Mouse (Mus musculus): ENCODE results near the gene Cux2. TPM values are rescaled to one million over a fixed set of nuclear protein-coding genes. Genes with fewer than 3 reads are reported as not detected.

Cux2 gene
- polyA plus RNA-seq, 1 experiment from 2014 or later: 0.47 TPM

DNA sequence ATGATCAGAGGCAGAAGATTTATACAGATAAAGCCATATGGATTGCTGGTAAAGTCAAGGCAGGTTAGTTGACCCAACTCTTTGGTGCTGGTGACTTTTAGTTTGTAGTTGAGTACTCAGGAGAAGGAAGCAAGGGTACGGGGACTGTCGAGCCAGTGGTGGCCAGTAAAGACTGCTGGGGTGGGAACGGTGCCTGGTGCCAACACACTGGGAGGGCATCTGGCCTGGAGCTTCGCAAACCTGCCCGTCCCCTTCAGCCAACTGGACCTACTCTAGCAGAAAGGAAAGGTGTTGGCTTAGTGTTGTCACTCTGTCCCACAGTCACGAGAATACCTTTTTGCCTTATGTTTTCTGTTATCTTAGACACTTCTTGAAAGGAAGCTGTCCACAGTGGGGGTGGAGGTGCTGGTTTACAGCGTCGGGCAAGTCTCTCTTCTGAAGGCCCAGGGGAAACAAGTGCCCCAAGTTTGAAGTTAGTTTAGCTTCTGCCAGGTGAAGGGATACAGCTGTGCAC, 234.0 kb downstream of the Cux2 start:
- Histone ChIP-seq H3K9me3 (ENCODE audit: low read length) (no peaks in the 10 kb centered on the region), H3K27me3 (replicated peaks; ENCODE audit: insufficient read depth, low read length) (no peaks in the 10 kb centered on the region), H3K9ac (replicated peaks; ENCODE audit: low read depth) (no peak overlapping the region), H3K27ac (ENCODE audit: low read length) (no peak overlapping the region), H3K4me2 (replicated peaks; ENCODE audit: low read depth, low read length) (no peak overlapping the region), H3K4me1 (ENCODE audit: insufficient read depth, low read depth, low read length) (no peaks in the 10 kb centered on the region), H3K36me3 (ENCODE audit: insufficient read depth, low read length) (peaks cover 47% of the 10 kb centered on the region), H3K4me3 (ENCODE audit: low read depth, low read length) (no peak overlapping the region)
- DNase-seq (ENCODE audit: low spot score): no peak
- TF ChIP-seq CTCF (IDR thresholded peaks at IDR 0.05) (no peak), EP300 (IDR thresholded peaks at IDR 0.05) (no peak)
- no peak for ATAC-seq
- WGBS: 82% methylated on average over 8 of the region's 8 CpGs

GRCm38 (mm10) chr5:121815067-121815466, 234.8 kb downstream of the Cux2 start:
- Histone ChIP-seq H3K27ac (ENCODE audit: low read length) (no peak overlapping the region), H3K4me2 (replicated peaks; ENCODE audit: low read depth, low read length) (no peak overlapping the region), H3K27me3 (replicated peaks; ENCODE audit: insufficient read depth, low read length) (no peaks in the 10 kb centered on the region), H3K9me3 (ENCODE audit: low read length) (no peaks in the 10 kb centered on the region), H3K4me3 (ENCODE audit: low read depth, low read length) (no peak overlapping the region), H3K4me1 (ENCODE audit: insufficient read depth, low read depth, low read length) (no peaks in the 10 kb centered on the region), H3K36me3 (ENCODE audit: insufficient read depth, low read length) (peaks cover 51% of the 10 kb centered on the region), H3K9ac (replicated peaks; ENCODE audit: low read depth) (no peak overlapping the region)
- peak; percentile 89 for TF ChIP-seq CTCF (IDR thresholded peaks at IDR 0.05)
- TF ChIP-seq EP300 (IDR thresholded peaks at IDR 0.05): no peak
- peak; percentile 73 for ATAC-seq
- peak; percentile 91 for DNase-seq (ENCODE audit: low spot score)
- WGBS: 58% methylated on average over 3 of the region's 3 CpGs

DNA sequence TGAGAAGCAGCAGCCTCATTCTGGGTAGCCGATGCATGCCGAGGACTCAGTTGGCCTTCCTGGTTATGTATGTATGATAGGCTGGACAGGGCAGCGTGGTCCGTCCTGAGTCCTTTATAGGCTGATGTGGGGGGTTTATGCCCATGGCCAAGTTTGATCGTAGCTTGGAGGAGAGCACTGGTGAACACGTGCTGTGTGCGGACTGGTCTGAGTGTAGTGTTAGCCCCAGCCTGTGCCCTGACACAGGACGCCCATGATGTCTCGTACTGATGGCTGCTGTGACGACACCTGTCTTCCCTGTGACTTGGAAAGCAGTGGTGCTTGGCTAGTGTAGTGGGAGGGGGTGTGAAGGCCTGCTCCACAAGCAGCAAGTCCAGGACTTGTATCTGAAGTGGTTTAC, 236.2 kb downstream of the Cux2 start:
- H3K4me2 ChIP-seq (replicated peaks; ENCODE audit: low read depth, low read length): no peak overlapping the region
- TF ChIP-seq CTCF (IDR thresholded peaks at IDR 0.05) (no peak), EP300 (IDR thresholded peaks at IDR 0.05) (no peak)
- H3K36me3 ChIP-seq (ENCODE audit: insufficient read depth, low read length): peaks cover 48% of the 10 kb centered on the region
- ATAC-seq (no peak), DNase-seq (ENCODE audit: low spot score) (no peak)
- H3K4me1 ChIP-seq (ENCODE audit: insufficient read depth, low read depth, low read length): no peaks in the 10 kb centered on the region
- H3K9me3 ChIP-seq (ENCODE audit: low read length): no peaks in the 10 kb centered on the region
- no peak overlapping the region for H3K9ac ChIP-seq (replicated peaks; ENCODE audit: low read depth)
- H3K4me3 ChIP-seq (ENCODE audit: low read depth, low read length): no peak overlapping the region
- no peak overlapping the region for H3K27ac ChIP-seq (ENCODE audit: low read length)
- no peaks in the 10 kb centered on the region for H3K27me3 ChIP-seq (replicated peaks; ENCODE audit: insufficient read depth, low read length)
- WGBS: 89% methylated on average over 10 of the region's 10 CpGs

- H3K9me3 ChIP-seq (ENCODE audit: low read length): no peaks in the 10 kb centered on the region
- DNase-seq (ENCODE audit: low spot score) (no peak), ATAC-seq (no peak)
- H3K4me1 ChIP-seq (ENCODE audit: insufficient read depth, low read depth, low read length): no peaks in the 10 kb centered on the region
- H3K4me2 ChIP-seq (replicated peaks; ENCODE audit: low read depth, low read length): no peak overlapping the region
- no peak overlapping the region for H3K4me3 ChIP-seq (ENCODE audit: low read depth, low read length)
- no peaks in the 10 kb centered on the region for H3K27me3 ChIP-seq (replicated peaks; ENCODE audit: insufficient read depth, low read length)
- TF ChIP-seq CTCF (IDR thresholded peaks at IDR 0.05): no peak
- TF ChIP-seq EP300 (IDR thresholded peaks at IDR 0.05): no peak
- peaks cover 37% of the 10 kb centered on the region for H3K36me3 ChIP-seq (ENCODE audit: insufficient read depth, low read length)
- H3K9ac ChIP-seq (replicated peaks; ENCODE audit: low read depth): no peak overlapping the region
- no peak overlapping the region for H3K27ac ChIP-seq (ENCODE audit: low read length)
- 68% methylated on average over 7 of the region's 7 CpGs for WGBS
Measured at GRCm38 (mm10) chr5:121812526-121813243, 237.2 kb downstream of the Cux2 start.

GRCm38 (mm10) chr5:121811485-121811931, 238.4 kb downstream of the Cux2 start:
- no peak overlapping the region for H3K27ac ChIP-seq (ENCODE audit: low read length)
- TF ChIP-seq CTCF (IDR thresholded peaks at IDR 0.05) (no peak), EP300 (IDR thresholded peaks at IDR 0.05) (no peak)
- H3K4me1 ChIP-seq (ENCODE audit: insufficient read depth, low read depth, low read length): no peaks in the 10 kb centered on the region
- no peak overlapping the region for H3K4me3 ChIP-seq (ENCODE audit: low read depth, low read length)
- H3K27me3 ChIP-seq (replicated peaks; ENCODE audit: insufficient read depth, low read length): no peaks in the 10 kb centered on the region
- ATAC-seq (no peak), DNase-seq (ENCODE audit: low spot score) (no peak)
- H3K36me3 ChIP-seq (ENCODE audit: insufficient read depth, low read length): peaks cover 25% of the 10 kb centered on the region
- no peak overlapping the region for H3K4me2 ChIP-seq (replicated peaks; ENCODE audit: low read depth, low read length)
- 62% methylated on average over 5 of the region's 5 CpGs for WGBS
- H3K9me3 ChIP-seq (ENCODE audit: low read length): no peaks in the 10 kb centered on the region
- H3K9ac ChIP-seq (replicated peaks; ENCODE audit: low read depth): no peak overlapping the region

DNA sequence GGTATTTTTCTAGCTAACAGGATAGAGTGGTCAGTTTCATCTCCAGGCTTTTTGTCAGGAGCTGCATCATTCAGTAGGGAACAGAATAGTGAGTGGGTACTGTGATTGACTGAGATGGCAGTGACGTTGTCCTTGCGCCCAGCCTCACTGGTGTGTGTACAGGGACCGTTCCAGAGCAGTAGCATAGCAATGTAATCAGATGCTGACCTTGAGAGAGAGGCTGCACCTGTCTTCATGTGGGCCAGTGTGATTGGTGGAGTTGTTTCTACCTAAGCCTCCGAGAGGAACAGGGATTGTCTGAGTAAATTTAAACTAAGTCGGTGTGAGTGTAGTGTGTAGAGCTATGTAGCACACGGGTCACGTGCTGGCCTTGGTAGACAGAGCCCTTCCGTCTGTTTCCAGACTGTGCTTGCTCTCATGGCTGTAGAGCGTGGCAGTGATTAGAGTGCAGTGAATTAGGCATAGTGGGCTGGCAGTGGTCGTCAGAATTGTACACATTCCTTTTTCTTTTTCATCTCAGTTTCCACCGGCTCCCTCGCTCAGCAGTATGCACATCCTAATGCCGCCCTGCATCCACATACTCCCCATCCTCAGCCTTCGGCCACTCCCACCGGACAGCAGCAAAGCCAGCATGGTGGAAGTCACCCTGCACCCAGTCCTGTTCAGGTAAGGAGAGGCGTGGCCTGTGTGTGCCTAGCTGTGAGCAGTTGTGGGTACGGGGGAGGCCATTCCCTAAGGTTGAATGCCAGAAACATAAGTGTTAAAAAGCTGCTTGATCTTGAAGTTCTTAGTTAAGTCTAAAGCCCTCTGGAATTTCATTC, 239.4 kb downstream of the Cux2 start:
- Histone ChIP-seq H3K9me3 (ENCODE audit: low read length) (no peaks in the 10 kb centered on the region), H3K27me3 (replicated peaks; ENCODE audit: insufficient read depth, low read length) (no peaks in the 10 kb centered on the region), H3K4me3 (ENCODE audit: low read depth, low read length) (no peak overlapping the region), H3K4me1 (ENCODE audit: insufficient read depth, low read depth, low read length) (no peaks in the 10 kb centered on the region), H3K27ac (ENCODE audit: low read length) (no peak overlapping the region), H3K9ac (replicated peaks; ENCODE audit: low read depth) (no peak overlapping the region), H3K36me3 (ENCODE audit: insufficient read depth, low read length) (peaks cover 29% of the 10 kb centered on the region), H3K4me2 (replicated peaks; ENCODE audit: low read depth, low read length) (no peak overlapping the region)
- 85% methylated on average over 17 of the region's 17 CpGs for WGBS
- TF ChIP-seq CTCF (IDR thresholded peaks at IDR 0.05) (no peak), EP300 (IDR thresholded peaks at IDR 0.05) (no peak)
- DNase-seq (ENCODE audit: low spot score) (no peak), ATAC-seq (no peak)
